Mouse (Mus musculus) ES-E14 (cell line): Measurements from ENCODE around the gene Plekhm1. TPM values are rescaled to one million over a fixed set of nuclear protein-coding genes. Genes with fewer than 3 reads are reported as not detected.

Experiments used
- DNase-seq: peaks from one replicate; pipeline ENCODE4 v3.0.0-alpha.2; 2013; ENCODE audit warnings: low read depth, low spot score
- H3K27ac ChIP-seq: 2 replicates; pipeline ENCODE4 v1.5.1; 2012; ENCODE audit warnings: low read depth, mild to moderate bottlenecking, low read length, moderate library complexity, mixed read lengths; ENCODE audit not compliant: poor library complexity, insufficient read depth, severe bottlenecking
- H3K36me3 ChIP-seq: 2 replicates; pipeline ENCODE4 v1.6.1; 2012; ENCODE audit warnings: mild to moderate bottlenecking, low read length, moderate library complexity, mixed read lengths; ENCODE audit not compliant: control insufficient read depth, poor library complexity, insufficient read depth, severe bottlenecking
- H3K4me1 ChIP-seq, 2 experiments: fragments of 150-350 bp in 1 of 2; sonication (generic) in 1 of 2; 2 replicates each; pipeline ENCODE4 v1.6.1; 2012; ENCODE audit warnings: low read length in 2 of 2, mild to moderate bottlenecking in 1 of 2, mixed read lengths in 1 of 2; ENCODE audit not compliant: control insufficient read depth in 2 of 2, insufficient read depth in 2 of 2, poor library complexity in 1 of 2
- H3K4me3 ChIP-seq, 2 experiments: fragments of 150-350 bp in 1 of 2; sonication (generic) in 1 of 2; 2 replicates each; pipeline ENCODE4 v1.5.1; 2012; ENCODE audit warnings: low read length in 2 of 2, low read depth in 1 of 2, mild to moderate bottlenecking in 1 of 2, mixed read lengths in 1 of 2; ENCODE audit not compliant: insufficient read depth in 1 of 2, poor library complexity in 1 of 2, severe bottlenecking in 1 of 2
- H3K9ac ChIP-seq: 2 replicates; pipeline ENCODE4 v1.6.1; 2012; ENCODE audit warnings: low read depth, mild to moderate bottlenecking, low read length, mixed read lengths; ENCODE audit not compliant: poor library complexity, insufficient read depth, severe bottlenecking
- H3K9me3 ChIP-seq: fragments of 150-350 bp; sonication (generic); 2 replicates; pipeline ENCODE4 v1.6.1; 2012; ENCODE audit warnings: low read depth, mild to moderate bottlenecking, low read length; ENCODE audit not compliant: control insufficient read depth, insufficient read depth
- CHD2 ChIP-seq: IDR thresholded peaks from 2 replicates; pipeline ENCODE4 v1.6.1; 2014; ENCODE audit warnings: mild to moderate bottlenecking, low read depth, low read length, inconsistent platforms
- HCFC1 ChIP-seq: IDR thresholded peaks from 2 replicates; pipeline ENCODE4 v1.6.1; 2012; ENCODE audit warnings: low read length, inconsistent platforms, borderline replicate concordance; ENCODE audit not compliant: insufficient read depth
- MAFK ChIP-seq: IDR thresholded peaks from 2 replicates; pipeline ENCODE4 v1.6.1; 2014; ENCODE audit warnings: mild to moderate bottlenecking, low read depth, low read length, inconsistent platforms; ENCODE audit not compliant: insufficient read depth
- ZC3H11A ChIP-seq: IDR thresholded peaks from 2 replicates; pipeline ENCODE4 v1.6.1; 2012; ENCODE audit warnings: low read depth, mild to moderate bottlenecking, inconsistent platforms, low read length, borderline replicate concordance
- ZNF384 ChIP-seq: IDR thresholded peaks from 2 replicates; pipeline ENCODE4 v1.6.1; 2012; ENCODE audit warnings: low read depth, low read length, inconsistent platforms
- in situ Hi-C, 2 experiments: fragments of 600-800 bp; cut with MboI; formaldehyde crosslinking; loops; one replicate each; pipeline ENCODE4 v1.15.1; 2025; ENCODE audit warnings: low sequenced_read_pairs in 2 of 2, inconsistent platforms in 1 of 2; ENCODE audit not compliant: unreplicated experiment in 2 of 2
- total RNA-seq: library from RNA; depleted of rRNA; stranded (reverse); fragments of 300-350 nt; gene quantifications from 2 replicates; pipeline ENCODE4 v1.2.3, GENCODE M21; 2012

The Plekhm1 gene
- total RNA-seq, 1 experiment: 11.7 TPM

- in situ Hi-C loops: no loop called here
- no peak overlapping the region for H3K9ac ChIP-seq
- H3K9me3 ChIP-seq: no peaks in the 10 kb centered on the region
- no peak overlapping the region for H3K27ac ChIP-seq
- no peak for DNase-seq
- H3K4me1 ChIP-seq: peaks cover 0 to 4% of the 10 kb centered on the region in 2 experiments; a peak in 2 of 4 replicates
- no peaks in the 10 kb centered on the region for H3K36me3 ChIP-seq
- no peak overlapping the region for H3K4me3 ChIP-seq
- TF ChIP-seq HCFC1 (no peak), CHD2 (no peak), ZC3H11A (no peak), MAFK (no peak), ZNF384 (no peak)
Measured at GRCm38 (mm10) chr11:103346236-103346635, 66.3 kb downstream of the Plekhm1 start.

DNA sequence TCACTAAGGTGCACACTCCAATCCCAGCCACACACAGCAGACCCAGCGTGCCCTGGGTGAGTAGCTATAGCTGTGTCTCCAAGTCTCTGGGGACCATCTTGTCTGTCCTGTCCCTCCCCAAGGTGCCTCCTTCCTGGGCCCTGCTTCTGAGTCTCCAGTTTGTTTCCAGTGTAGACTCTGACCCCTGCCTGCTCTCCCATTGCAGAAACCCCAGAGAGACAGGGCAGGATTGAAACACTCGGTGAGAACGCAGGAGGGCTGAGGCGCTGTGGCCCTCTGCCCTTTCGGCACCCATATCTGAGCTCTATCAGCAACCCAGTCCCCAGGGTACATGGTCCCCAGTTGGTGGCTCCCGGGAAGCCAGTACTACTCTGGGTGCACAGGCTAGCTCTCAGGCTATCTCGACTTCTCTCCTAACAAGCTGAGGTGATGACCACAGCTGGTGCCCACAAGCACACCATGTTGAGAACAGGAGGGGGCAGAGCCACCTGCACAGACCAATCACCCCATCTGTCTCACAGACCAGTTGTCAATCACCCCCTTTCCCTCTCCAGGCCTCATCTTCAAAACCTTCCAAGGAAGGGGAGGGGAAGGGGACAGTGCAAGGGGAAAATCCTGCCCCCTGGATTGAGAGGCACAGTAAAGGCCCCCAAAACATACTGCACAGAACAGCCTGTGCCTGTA, 66.9 kb downstream of the Plekhm1 start:
- no peaks in the 10 kb centered on the region for H3K36me3 ChIP-seq
- H3K4me1 ChIP-seq: peaks cover 0 to 9% of the 10 kb centered on the region in 2 experiments; a peak in 2 of 4 replicates
- DNase-seq: no peak
- no peak overlapping the region for H3K27ac ChIP-seq
- H3K4me3 ChIP-seq: no peak overlapping the region
- H3K9ac ChIP-seq: no peak overlapping the region
- in situ Hi-C loops: no loop called here
- H3K9me3 ChIP-seq: no peaks in the 10 kb centered on the region
- TF ChIP-seq MAFK (no peak), ZNF384 (no peak), ZC3H11A (no peak), CHD2 (no peak), HCFC1 (no peak)

DNA sequence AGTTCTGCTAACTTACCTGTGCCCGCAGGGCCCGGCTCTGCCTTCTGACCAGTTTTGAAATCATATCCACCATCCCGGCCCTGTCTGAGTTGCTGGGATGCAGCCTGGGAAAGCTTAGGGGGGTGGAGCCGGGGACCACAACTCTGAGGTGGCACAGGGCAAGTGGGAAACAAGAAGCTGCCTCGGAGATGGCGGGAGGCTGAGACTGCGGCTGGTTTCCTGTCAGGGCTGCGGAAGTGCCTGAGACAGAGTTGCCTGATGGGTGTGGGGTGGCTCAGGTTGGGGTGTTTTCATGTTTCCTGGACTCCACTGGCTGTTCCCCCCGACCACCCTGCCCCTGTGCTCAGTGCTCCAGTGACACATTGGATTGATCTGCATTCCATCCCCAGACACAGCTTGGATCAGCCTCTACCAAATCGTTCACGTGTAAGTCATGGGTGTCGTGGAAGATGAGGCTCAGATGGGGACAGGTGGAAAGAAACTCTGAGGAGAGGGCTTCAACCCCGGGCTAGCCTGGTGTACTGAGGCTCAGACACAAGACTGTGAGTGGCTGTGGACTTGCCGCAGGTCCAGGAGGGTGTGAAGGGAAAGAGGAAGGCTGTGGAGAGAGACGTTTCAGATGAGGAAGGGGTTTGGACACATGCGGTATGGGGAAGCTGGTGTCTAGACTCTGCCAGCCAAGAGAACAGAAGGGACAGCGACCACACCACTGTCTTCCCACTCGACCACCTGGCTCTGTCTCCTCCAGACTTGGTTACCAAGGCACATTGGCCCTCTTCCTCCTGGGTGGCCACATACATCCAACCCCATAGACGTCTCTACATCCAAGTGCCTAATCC, 67.8 kb downstream of the Plekhm1 start:
- H3K27ac ChIP-seq: no peak overlapping the region

GRCm38 (mm10) chr11:103343881-103344280, 68.6 kb downstream of the Plekhm1 start:
- in situ Hi-C loops: no loop called here
- Histone ChIP-seq H3K27ac (no peak overlapping the region), H3K9ac (no peak overlapping the region), H3K36me3 (no peaks in the 10 kb centered on the region; the same call in 1 of the 2 replicates), H3K4me3 (no peak overlapping the region), H3K4me1 (peaks cover 2 to 16% of the 10 kb centered on the region in 2 experiments; a peak in 2 of 4 replicates), H3K9me3 (no peaks in the 10 kb centered on the region)
- DNase-seq: no peak
- no peak for TF ChIP-seq HCFC1
- TF ChIP-seq ZC3H11A: no peak
- TF ChIP-seq MAFK: no peak
- no peak for TF ChIP-seq CHD2
- no peak for TF ChIP-seq ZNF384

More for the DNA sequence above, 67.8 kb downstream of the Plekhm1 start:
- no peak overlapping the region for H3K9ac ChIP-seq
- TF ChIP-seq MAFK (no peak), ZNF384 (no peak), ZC3H11A (no peak), HCFC1 (no peak), CHD2 (no peak)
- H3K4me1 ChIP-seq: peaks cover 0 to 15% of the 10 kb centered on the region in 2 experiments; a peak in 2 of 4 replicates
- no peaks in the 10 kb centered on the region; the same call in 1 of the 2 replicates for H3K36me3 ChIP-seq
- H3K4me3 ChIP-seq: peak overlapping the region; percentile 22 to 26; a peak in 1 of 4 replicates
- no peaks in the 10 kb centered on the region for H3K9me3 ChIP-seq
- in situ Hi-C loops: no loop called here
- no peak for DNase-seq
